Mouse (Mus musculus): ENCODE measurements around the gene Chst13. TPM values are rescaled to one million over a fixed set of nuclear protein-coding genes. Genes with fewer than 3 reads are reported as not detected.

The Chst13 gene
- polyA plus RNA-seq, 1 experiment from 2014 or later = not detected

DNA sequence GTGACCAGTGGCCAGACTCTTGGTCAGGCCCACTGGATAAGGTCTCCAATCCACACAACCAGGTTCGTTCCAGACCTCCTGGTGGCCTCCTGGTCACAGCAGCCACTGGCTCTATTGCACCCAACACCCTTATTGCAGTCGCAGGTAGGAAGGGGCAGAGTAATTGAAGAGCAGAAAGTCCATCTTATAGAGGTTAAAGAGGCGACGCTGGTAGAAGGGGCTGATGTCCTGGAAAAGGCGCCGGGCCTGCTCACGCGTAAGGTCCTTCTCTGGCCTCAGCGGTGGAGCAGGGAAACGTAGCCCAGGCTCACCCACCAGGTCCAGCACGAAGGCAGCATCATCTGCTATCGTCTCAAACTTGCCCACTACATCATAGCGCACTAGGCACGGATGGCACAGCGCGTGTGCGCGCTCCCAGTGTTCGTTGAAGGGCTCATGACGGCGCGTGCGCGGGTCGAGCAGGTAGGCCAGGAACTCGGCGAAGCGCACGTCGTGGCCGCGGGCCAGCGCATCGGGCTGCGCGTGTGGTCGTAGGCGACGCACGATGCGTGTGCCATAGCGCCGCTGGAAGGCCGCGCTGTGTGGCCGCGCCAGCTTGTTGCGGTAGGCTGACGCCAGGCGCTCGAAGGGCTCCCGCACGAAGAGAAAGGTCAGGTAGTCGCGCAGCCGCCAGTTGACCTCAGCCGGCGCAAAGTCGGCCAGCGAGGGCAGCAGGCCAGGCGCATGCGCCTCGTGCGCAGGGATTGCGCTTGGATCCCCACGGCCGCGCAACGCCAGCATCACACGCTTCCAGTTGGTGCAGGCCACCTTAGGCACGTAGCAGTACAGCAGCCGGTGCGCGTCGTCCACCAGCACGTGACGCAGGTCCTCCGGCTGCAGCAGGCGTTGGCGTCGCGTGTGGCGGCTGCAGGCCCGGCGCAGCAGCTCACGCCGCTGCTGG, 15.9 kb downstream of the Chst13 start:
- DNase-seq (ENCODE audit: low spot score) = no peak
- Histone ChIP-seq H3K4me2 (replicated peaks; ENCODE audit: low read depth, low read length) (no peak overlapping the region), H3K9ac (ENCODE audit: low read depth, low read length) (no peak overlapping the region), H3K27ac (ENCODE audit: low read depth, low read length) (no peak overlapping the region), H3K9me3 (ENCODE audit: control insufficient read depth, low read length) (0 out of 2 replicates have a peak, but pooled peaks cover 7% of the 10 kb centered on the region), H3K27me3 (ENCODE audit: control insufficient read depth, insufficient read depth, low read length) (no peaks in the 10 kb centered on the region), H3K4me3 (ENCODE audit: low read depth, low read length) (no peak overlapping the region), H3K4me1 (replicated peaks; ENCODE audit: control insufficient read depth, insufficient read depth, low read length) (no peaks in the 10 kb centered on the region), H3K36me3 (ENCODE audit: control insufficient read depth, insufficient read depth, low read length) (no peaks in the 10 kb centered on the region)
- WGBS = 84% methylated on average over 87 of the region's 87 CpGs
- no peak for ATAC-seq (ENCODE audit: low FRiP score)

DNA sequence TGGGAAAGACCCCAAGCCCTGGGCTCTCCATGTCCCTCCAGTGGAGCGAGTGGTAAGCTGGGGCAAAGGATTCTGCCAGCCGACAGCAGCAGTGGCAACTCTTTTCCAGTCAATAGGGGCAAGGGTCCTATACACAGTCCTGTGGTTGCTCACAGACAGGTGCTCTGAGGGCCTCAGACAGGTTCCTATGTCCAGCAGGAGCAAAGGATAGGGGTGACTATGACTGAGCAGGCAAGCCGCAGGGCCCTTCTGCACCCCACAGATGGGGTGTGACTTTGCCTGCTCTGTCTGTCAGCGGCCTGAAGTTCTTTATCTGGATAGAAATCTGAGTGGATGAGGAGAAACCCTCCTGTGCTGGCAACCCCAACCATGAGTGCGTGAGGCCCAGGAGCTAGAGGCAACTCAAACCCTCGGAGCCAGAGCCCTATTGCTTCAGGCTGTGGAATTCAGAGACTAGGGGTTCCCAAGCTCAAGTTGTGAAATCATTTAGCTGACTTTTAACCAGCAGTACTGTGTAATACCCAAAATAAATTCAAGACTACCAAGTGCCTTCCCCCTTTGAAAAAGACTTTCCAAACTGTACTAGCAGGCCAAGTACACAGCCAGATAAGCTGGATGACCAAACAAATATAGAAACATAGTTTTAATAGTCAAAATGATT, 18.5 kb downstream of the Chst13 start:
- H3K4me2 ChIP-seq (replicated peaks; ENCODE audit: low read depth, low read length) = no peak overlapping the region
- no peak overlapping the region for H3K4me3 ChIP-seq (ENCODE audit: low read depth, low read length)
- no peaks in the 10 kb centered on the region for H3K36me3 ChIP-seq (ENCODE audit: control insufficient read depth, insufficient read depth, low read length)
- H3K9ac ChIP-seq (ENCODE audit: low read depth, low read length) = no peak overlapping the region
- H3K27ac ChIP-seq (ENCODE audit: low read depth, low read length) = no peak overlapping the region
- 86% methylated on average over 6 of the region's 6 CpGs for WGBS
- ATAC-seq (ENCODE audit: low FRiP score) (no peak), DNase-seq (ENCODE audit: low spot score) (no peak)
- no peaks in the 10 kb centered on the region for H3K27me3 ChIP-seq (ENCODE audit: control insufficient read depth, insufficient read depth, low read length)
- H3K4me1 ChIP-seq (replicated peaks; ENCODE audit: control insufficient read depth, insufficient read depth, low read length) = no peaks in the 10 kb centered on the region
- 0 out of 2 replicates have a peak, but pooled peaks cover 7% of the 10 kb centered on the region for H3K9me3 ChIP-seq (ENCODE audit: control insufficient read depth, low read length)

DNA sequence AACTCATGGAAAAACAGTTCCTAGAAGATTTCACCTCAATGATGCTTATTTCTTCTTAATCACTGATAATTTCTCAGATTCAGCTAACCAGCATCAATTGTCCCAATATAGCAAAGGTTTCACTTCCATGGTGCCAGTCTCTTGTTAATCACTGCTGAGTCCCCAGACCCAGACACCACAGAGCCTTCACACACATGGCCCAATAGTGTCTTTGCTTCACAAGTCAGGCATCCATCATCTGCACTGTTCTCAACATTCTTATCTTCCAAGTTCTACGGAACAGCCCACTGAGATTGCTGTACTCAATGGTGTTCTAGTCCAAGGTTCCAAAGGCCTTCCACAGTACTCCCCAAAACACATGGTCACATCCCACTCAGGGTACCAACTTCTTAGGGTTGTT, 24.1 kb downstream of the Chst13 start, which contains the start of gene BC048671:
TSS of gene BC048671 (plus strand) at position 301 of the 400 bp plus-strand sequence.
- Histone ChIP-seq H3K36me3 (ENCODE audit: control insufficient read depth, insufficient read depth, low read length) (no peaks in the 10 kb centered on the region), H3K9me3 (ENCODE audit: control insufficient read depth, low read length) (no peaks in the 10 kb centered on the region), H3K27ac (ENCODE audit: low read depth, low read length) (no peak within 1 kb of the TSS), H3K27me3 (ENCODE audit: control insufficient read depth, insufficient read depth, low read length) (no peaks in the 10 kb centered on the region), H3K4me1 (replicated peaks; ENCODE audit: control insufficient read depth, insufficient read depth, low read length) (no peaks in the 10 kb centered on the region), H3K9ac (ENCODE audit: low read depth, low read length) (no peak within 1 kb of the TSS), H3K4me3 (ENCODE audit: low read depth, low read length) (no peak within 1 kb of the TSS), H3K4me2 (replicated peaks; ENCODE audit: low read depth, low read length) (no peak within 1 kb of the TSS)
- DNase-seq (ENCODE audit: low spot score) (no peak), ATAC-seq (ENCODE audit: low FRiP score) (no peak)
- 94% methylated on average over 1 of the region's 1 CpGs for WGBS

DNA sequence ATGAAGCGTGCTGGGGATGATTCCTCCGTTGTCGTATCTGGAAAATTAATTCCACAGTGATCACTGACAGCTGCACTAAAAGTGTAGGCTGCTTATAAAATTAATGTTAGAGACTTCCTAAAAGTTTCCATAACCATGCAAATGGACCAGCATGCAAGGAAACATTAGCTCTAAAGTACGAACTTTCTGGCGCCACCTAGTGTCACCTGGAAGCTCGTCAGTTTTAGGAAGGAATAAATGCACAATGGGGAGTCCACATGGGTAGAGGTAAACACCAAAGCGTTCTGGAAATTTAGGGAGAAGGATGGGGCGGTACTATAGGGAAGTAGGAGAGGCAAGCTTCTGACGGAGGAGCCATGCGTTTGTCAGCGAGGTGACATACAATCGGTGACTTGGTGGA, 36.7 kb downstream of the Chst13 start:
- Histone ChIP-seq H3K4me1 (replicated peaks; ENCODE audit: control insufficient read depth, insufficient read depth, low read length) (no peaks in the 10 kb centered on the region), H3K9ac (ENCODE audit: low read depth, low read length) (no peak overlapping the region), H3K4me3 (ENCODE audit: low read depth, low read length) (no peak overlapping the region), H3K27ac (ENCODE audit: low read depth, low read length) (no peak overlapping the region), H3K9me3 (ENCODE audit: control insufficient read depth, low read length) (no peaks in the 10 kb centered on the region), H3K27me3 (ENCODE audit: control insufficient read depth, insufficient read depth, low read length) (no peaks in the 10 kb centered on the region), H3K36me3 (ENCODE audit: control insufficient read depth, insufficient read depth, low read length) (no peaks in the 10 kb centered on the region), H3K4me2 (replicated peaks; ENCODE audit: low read depth, low read length) (no peak overlapping the region)
- WGBS = 51% methylated on average over 12 of the region's 12 CpGs
- ATAC-seq (ENCODE audit: low FRiP score) (no peak), DNase-seq (ENCODE audit: low spot score) (no peak)

Other genes with a start within 250 kb of the Chst13 start
- not detected in 2 replicates for gene Vmn1r49, start 246.7 kb downstream of the Chst13 start, polyA plus RNA-seq (2014; fragmentation: Nextera tagmentation; extraction: Ambion mirVana)
- not detected in 2 replicates for gene Vmn1r50, start 223.8 kb downstream of the Chst13 start, polyA plus RNA-seq (2014; fragmentation: Nextera tagmentation; extraction: Ambion mirVana)
- gene Vmn1r51, start 202.6 kb downstream of the Chst13 start, polyA plus RNA-seq (2014; fragmentation: Nextera tagmentation; extraction: Ambion mirVana) = not detected in 2 replicates
- gene Vmn1r52, start 150.4 kb downstream of the Chst13 start, polyA plus RNA-seq (2014; fragmentation: Nextera tagmentation; extraction: Ambion mirVana) = not detected in 2 replicates
- not detected in 2 replicates for gene V1ra8, start 122.4 kb downstream of the Chst13 start, polyA plus RNA-seq (2014; fragmentation: Nextera tagmentation; extraction: Ambion mirVana)
- not detected in 2 replicates for gene Vmn1r53, start 100.7 kb downstream of the Chst13 start, polyA plus RNA-seq (2014; fragmentation: Nextera tagmentation; extraction: Ambion mirVana)
- not detected in 2 replicates for gene Vmn1r54, start 78.9 kb downstream of the Chst13 start, polyA plus RNA-seq (2014; fragmentation: Nextera tagmentation; extraction: Ambion mirVana)
- not detected in 2 replicates for gene BC048671, start 24.0 kb downstream of the Chst13 start, polyA plus RNA-seq (2014; fragmentation: Nextera tagmentation; extraction: Ambion mirVana)
- not detected in 2 replicates for gene Uroc1, start 8.1 kb upstream of the Chst13 start, polyA plus RNA-seq (2014; fragmentation: Nextera tagmentation; extraction: Ambion mirVana)
- gene Zxdc, start 44.3 kb upstream of the Chst13 start, polyA plus RNA-seq (2014; fragmentation: Nextera tagmentation; extraction: Ambion mirVana) = 10.4 and 11.5 TPM in 2 replicates
- 1.2 and 1.5 TPM in 2 replicates for gene Cfap100, start 103.6 kb upstream of the Chst13 start, polyA plus RNA-seq (2014; fragmentation: Nextera tagmentation; extraction: Ambion mirVana)
- 1.9 and 3.6 TPM in 2 replicates for gene Klf15, start 137.4 kb upstream of the Chst13 start, polyA plus RNA-seq (2014; fragmentation: Nextera tagmentation; extraction: Ambion mirVana)
- 2.2 TPM in 2 replicates for gene Aldh1l1, start 161.2 kb upstream of the Chst13 start, polyA plus RNA-seq (2014; fragmentation: Nextera tagmentation; extraction: Ambion mirVana)

Data from hindbrain, embryonic 11.5 days (tissue).